Mouse (Mus musculus) embryonic facial prominence, embryonic 14.5 days (tissue): ENCODE measurements around the gene Copz1. TPM values are rescaled to one million over a fixed set of nuclear protein-coding genes. Genes with fewer than 3 reads are reported as not detected.
"Not testable (repeated sequence)": the region's sequence is repeated elsewhere in the genome, so short reads cannot be mapped to it uniquely, and the experiment has no call there.

Experiments used
- ATAC-seq: fragments of 200-750 bp; cut with Nextera tagmentation; 2 replicates; pipeline ENCODE4 v1.8.0; 2017; ENCODE audit warnings: low read depth, moderate number of reproducible peaks, moderate TSS enrichment
- DNase-seq: peaks from one replicate; pipeline ENCODE4 v3.0.0-alpha.2; 2015; ENCODE audit warnings: low spot score
- H3K27ac ChIP-seq: fragments of 300-500 bp; sonication (generic); replicated peaks from 2 replicates; pipeline ENCODE4 v1.5.1; 2014; ENCODE audit warnings: low read depth, mild to moderate bottlenecking, low read length, moderate library complexity
- H3K27me3 ChIP-seq: fragments of 300-500 bp; sonication (generic); replicated peaks from 2 replicates; pipeline ENCODE4 v1.6.1; 2014; ENCODE audit warnings: low read length; ENCODE audit not compliant: control insufficient read depth, insufficient read depth
- H3K36me3 ChIP-seq: fragments of 300-500 bp; sonication (generic); 2 replicates; pipeline ENCODE4 v1.6.1; 2014; ENCODE audit warnings: low read length, mixed read lengths; ENCODE audit not compliant: control insufficient read depth, insufficient read depth
- H3K4me1 ChIP-seq: fragments of 300-500 bp; sonication (generic); 2 replicates; pipeline ENCODE4 v1.6.1; 2014; ENCODE audit warnings: antibody characterized with exemption, low read length; ENCODE audit not compliant: control insufficient read depth, insufficient read depth
- H3K4me2 ChIP-seq: fragments of 300-500 bp; sonication (generic); 2 replicates; pipeline ENCODE4 v1.6.1; 2014; ENCODE audit warnings: low read depth, mild to moderate bottlenecking, low read length, moderate library complexity, mixed read lengths
- H3K4me3 ChIP-seq: fragments of 300-500 bp; sonication (generic); 2 replicates; pipeline ENCODE4 v1.5.1; 2014; ENCODE audit warnings: low read depth, mild to moderate bottlenecking, low read length
- H3K9ac ChIP-seq: fragments of 300-500 bp; sonication (generic); 2 replicates; pipeline ENCODE4 v1.6.1; 2014; ENCODE audit warnings: low read depth, mild to moderate bottlenecking, low read length, moderate library complexity, mixed read lengths
- H3K9me3 ChIP-seq: fragments of 300-500 bp; sonication (generic); 2 replicates; pipeline ENCODE4 v1.6.1; 2016; ENCODE audit warnings: low read length; ENCODE audit not compliant: control insufficient read depth
- WGBS: fragments of 180-500 bp; shearing (Covaris S2); extraction: QIAGEN DNeasy Blood & Tissue Kit; methylation state at CpG from one replicate; pipeline ENCODE4 v1.1.7; 2014; 5-methylcytosine and 5-hydroxymethylcytosine counted together
- polyA plus RNA-seq: library from polyadenylated mRNA; unstranded; fragments of >200 nt; fragmentation: Nextera tagmentation; extraction: Ambion mirVana; gene quantifications from 2 replicates; pipeline ENCODE4 v1.2.1, GENCODE M21; 2014

Gene Copz1
- polyA plus RNA-seq, 1 experiment from 2014 or later, result 274 TPM

GRCm38 (mm10) chr15:103248401-103249313, 23.9 kb upstream of the Copz1 start:
- Histone ChIP-seq H3K4me1 (0 out of 2 replicates have a peak, but pooled peaks cover 3% of the 10 kb centered on the region), H3K36me3 (peaks cover 50% of the 10 kb centered on the region), H3K9me3 (no peaks in the 10 kb centered on the region), H3K27ac (no peak overlapping the region), H3K4me3 (no peak overlapping the region), H3K9ac (no peak overlapping the region), H3K27me3 (no peaks in the 10 kb centered on the region), H3K4me2 (no peak overlapping the region)
- ATAC-seq (peak; percentile 34), DNase-seq (peak; percentile 26)
- 85% methylated on average over 28 of the region's 28 CpGs for WGBS

- not testable (repeated sequence) for H3K27me3 ChIP-seq, H3K9me3 ChIP-seq, H3K4me2 ChIP-seq, H3K9ac ChIP-seq, H3K4me1 ChIP-seq, H3K4me3 ChIP-seq, ATAC-seq, DNase-seq, H3K27ac ChIP-seq
- 85% methylated on average over 6 of the region's 6 CpGs for WGBS
- H3K36me3 ChIP-seq, result peaks cover 45% of the 10 kb centered on the region
Measured at GRCm38 (mm10) chr15:103249511-103249910, 23.0 kb upstream of the Copz1 start.

DNA sequence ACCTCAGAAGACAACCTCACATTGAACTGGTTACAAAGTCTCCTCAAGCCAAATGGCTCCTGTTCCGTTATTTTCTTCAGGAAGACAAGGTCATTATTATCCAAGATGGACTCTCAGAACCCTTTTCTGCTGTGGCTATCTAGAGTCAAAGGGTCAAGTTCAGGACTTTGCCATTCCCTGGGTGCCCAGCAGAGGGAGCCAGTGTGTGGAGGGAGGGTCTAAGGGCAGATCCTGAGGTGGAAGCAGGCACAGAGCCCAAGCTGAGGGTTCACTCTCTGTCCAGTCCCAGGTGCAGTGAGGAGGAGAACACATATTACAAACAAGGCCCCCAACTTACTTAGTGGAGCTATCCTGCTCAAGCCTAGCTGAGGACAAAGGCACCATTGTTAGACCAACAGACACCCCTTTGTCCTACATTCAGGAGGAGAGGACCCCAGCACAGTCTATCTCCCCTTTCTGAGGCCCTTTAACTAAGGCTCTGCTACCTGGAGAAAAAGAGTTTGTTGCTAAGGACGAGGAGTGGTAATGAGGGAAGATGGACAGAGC, 22.2 kb upstream of the Copz1 start:
- H3K4me3 ChIP-seq, result no peak overlapping the region
- peaks cover 40% of the 10 kb centered on the region for H3K36me3 ChIP-seq
- 19% methylated on average over 2 of the region's 2 CpGs for WGBS
- no peak overlapping the region for H3K4me2 ChIP-seq
- DNase-seq (peak; percentile 16), ATAC-seq (no peak)
- H3K9ac ChIP-seq, result no peak overlapping the region
- H3K27ac ChIP-seq, result no peak overlapping the region
- peaks cover 9% of the 10 kb centered on the region for H3K4me1 ChIP-seq
- H3K27me3 ChIP-seq, result no peaks in the 10 kb centered on the region
- no peaks in the 10 kb centered on the region for H3K9me3 ChIP-seq

DNA sequence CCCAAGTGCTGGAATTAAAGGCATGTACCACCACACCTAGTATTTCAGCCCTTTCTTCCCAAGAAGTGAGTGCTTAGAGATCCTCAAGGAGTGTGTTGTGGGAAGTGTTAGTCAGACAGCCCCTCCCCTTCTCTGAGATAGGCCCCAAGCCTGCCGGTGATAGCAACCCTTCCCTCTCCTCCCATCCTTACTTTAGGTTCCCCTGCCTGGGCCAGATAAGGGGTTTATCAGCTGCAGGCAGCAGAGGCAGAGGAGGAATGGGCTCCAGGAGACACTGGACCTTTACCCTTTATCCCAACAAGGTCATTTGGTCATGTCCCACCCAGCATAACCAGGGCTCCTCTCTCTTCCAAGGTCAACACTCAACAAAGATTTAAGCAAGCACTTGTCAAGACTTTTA, 20.9 kb upstream of the Copz1 start:
- Histone ChIP-seq H3K9ac (no peak overlapping the region), H3K4me3 (no peak overlapping the region), H3K4me1 (peaks cover 12% of the 10 kb centered on the region), H3K9me3 (no peaks in the 10 kb centered on the region), H3K4me2 (no peak overlapping the region), H3K27me3 (no peaks in the 10 kb centered on the region), H3K27ac (no peak overlapping the region), H3K36me3 (peaks cover 26% of the 10 kb centered on the region)
- no peak for DNase-seq
- WGBS, result 68% methylated on average over 1 of the region's 1 CpGs
- no peak for ATAC-seq

DNA sequence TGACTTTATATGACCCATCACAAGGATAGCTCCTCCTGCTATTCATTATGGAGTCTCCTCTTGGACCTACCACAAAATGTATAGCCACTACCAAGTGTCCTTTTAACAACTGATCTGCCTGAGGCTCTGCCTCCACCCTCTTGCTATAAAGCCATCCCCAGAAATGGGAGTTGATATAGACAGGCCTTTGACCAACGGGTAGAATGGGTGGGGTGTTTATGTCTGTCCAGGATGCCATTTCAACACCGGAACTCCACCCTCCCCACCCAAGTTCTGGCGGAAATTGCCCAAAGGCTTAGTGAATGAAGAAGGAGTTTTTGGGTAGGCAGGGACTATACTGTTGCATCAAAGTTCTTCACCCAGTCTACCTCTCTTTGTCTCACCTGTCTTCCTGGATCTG, 19.9 kb upstream of the Copz1 start:
- no peak overlapping the region for H3K4me3 ChIP-seq
- no peaks in the 10 kb centered on the region for H3K9me3 ChIP-seq
- peaks cover 12% of the 10 kb centered on the region for H3K4me1 ChIP-seq
- no peak for ATAC-seq
- DNase-seq, result no peak
- H3K27me3 ChIP-seq, result no peaks in the 10 kb centered on the region
- no peak overlapping the region for H3K4me2 ChIP-seq
- no peak overlapping the region for H3K27ac ChIP-seq
- 84% methylated on average over 3 of the region's 3 CpGs for WGBS
- H3K36me3 ChIP-seq, result peaks cover 16% of the 10 kb centered on the region
- no peak overlapping the region for H3K9ac ChIP-seq

DNA sequence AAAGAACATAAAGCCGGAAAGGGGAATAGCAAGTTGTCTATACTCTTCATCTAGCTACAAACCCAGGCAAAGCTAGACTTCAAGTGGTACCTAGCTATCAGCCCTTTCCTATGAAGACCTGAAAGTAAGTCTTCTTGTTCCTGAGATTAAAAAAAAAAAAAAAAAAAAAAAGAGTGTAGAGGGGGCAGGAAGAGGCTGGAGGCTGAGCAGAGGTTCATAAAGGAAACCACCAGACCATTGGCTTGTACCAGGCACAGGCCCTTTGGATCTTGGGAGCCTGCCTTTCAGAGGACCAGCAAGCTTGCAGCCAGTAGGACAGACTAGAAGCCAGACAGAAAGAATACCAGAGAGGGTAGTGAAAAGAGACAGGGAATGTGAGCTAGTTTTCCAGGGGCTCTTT, 19.2 kb upstream of the Copz1 start:
- Histone ChIP-seq H3K36me3 (peaks cover 9% of the 10 kb centered on the region), H3K9me3 (no peaks in the 10 kb centered on the region), H3K9ac (no peak overlapping the region), H3K4me2 (no peak overlapping the region), H3K4me3 (no peak overlapping the region), H3K27me3 (no peaks in the 10 kb centered on the region), H3K27ac (no peak overlapping the region), H3K4me1 (peaks cover 15% of the 10 kb centered on the region)
- 97% methylated on average over 1 of the region's 1 CpGs for WGBS
- no peak for DNase-seq
- no peak for ATAC-seq

- H3K9ac ChIP-seq, result peak overlapping the region; percentile 68
- H3K9me3 ChIP-seq, result no peaks in the 10 kb centered on the region
- H3K27ac ChIP-seq, result peak overlapping the region; percentile 25; the same call in 1 of the 2 replicates
- H3K4me2 ChIP-seq, result peak overlapping the region; percentile 93
- no peaks in the 10 kb centered on the region for H3K27me3 ChIP-seq
- WGBS, result 0% methylated on average over 10 of the region's 25 CpGs
- H3K36me3 ChIP-seq, result no peaks in the 10 kb centered on the region
- DNase-seq, result peak; percentile 65
- ATAC-seq, result peak; percentile 67
- H3K4me1 ChIP-seq, result peaks cover 21% of the 10 kb centered on the region
- H3K4me3 ChIP-seq, result peak overlapping the region; percentile 42
Measured at GRCm38 (mm10) chr15:103255169-103255568, 17.3 kb upstream of the Copz1 start.

DNA sequence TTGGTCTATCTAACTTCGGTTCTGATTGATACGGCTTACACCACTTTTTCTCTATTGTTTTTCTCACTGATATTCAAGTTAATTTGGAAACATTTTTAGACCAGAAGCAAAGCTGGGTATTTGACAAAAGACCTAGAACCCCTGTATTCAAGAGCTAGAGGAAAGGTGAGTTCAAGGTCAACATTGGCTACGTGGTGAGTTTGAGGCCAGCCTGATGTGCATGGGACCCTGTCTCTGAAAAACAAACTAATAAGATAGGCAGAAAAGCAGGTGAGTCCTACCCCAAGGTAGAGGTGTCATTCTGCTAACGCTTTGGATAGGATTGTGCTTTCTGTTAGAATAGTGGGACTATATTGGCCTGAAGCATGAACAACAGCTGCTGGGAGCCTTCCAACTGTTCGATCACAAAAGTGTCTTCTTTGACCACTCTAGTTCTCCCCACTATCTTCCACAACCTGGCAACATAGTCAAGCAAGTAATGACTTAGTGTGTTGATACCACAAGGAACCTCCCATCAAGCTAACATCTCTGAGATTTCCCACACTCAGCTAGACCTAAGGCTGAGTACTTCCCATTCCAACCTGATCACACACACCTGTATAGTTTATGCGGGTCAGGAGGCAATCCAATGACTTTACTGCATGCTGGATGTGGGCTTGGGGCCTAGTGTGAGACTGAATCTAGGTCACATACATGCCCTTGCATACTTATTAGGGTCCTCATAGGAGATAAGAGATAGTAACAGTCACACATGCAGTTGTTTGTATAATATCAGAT, 16.1 kb upstream of the Copz1 start:
- whole genome bisulfite sequencing, result 91% methylated on average over 6 of the region's 6 CpGs
- no peak overlapping the region for H3K4me3 ChIP-seq
- no peak overlapping the region for H3K27ac ChIP-seq
- DNase-seq, result no peak
- H3K9me3 ChIP-seq, result no peaks in the 10 kb centered on the region
- H3K4me1 ChIP-seq, result peaks cover 21% of the 10 kb centered on the region
- no peak for ATAC-seq
- H3K9ac ChIP-seq, result no peak overlapping the region
- H3K27me3 ChIP-seq, result no peaks in the 10 kb centered on the region
- H3K36me3 ChIP-seq, result no peaks in the 10 kb centered on the region
- H3K4me2 ChIP-seq, result no peak overlapping the region
